Mouse (Mus musculus) spleen, adult 2 months (tissue): ENCODE data around the gene Macrod2.

Experiments
- CTCF ChIP-seq: fragments of 200-500 bp; IDR thresholded peaks from 2 replicates; pipeline ENCODE4 v1.5.1; 2011; ENCODE audit warnings: mild to moderate bottlenecking, inconsistent platforms; ENCODE audit not compliant: insufficient read depth, insufficient read length, insufficient replicate concordance; ENCODE audit errors: extremely low read depth
- POLR2A ChIP-seq: fragments of 200-500 bp; IDR thresholded peaks from 2 replicates; pipeline ENCODE4 v1.6.1; 2011; ENCODE audit warnings: low read depth, low read length, inconsistent platforms

DNA sequence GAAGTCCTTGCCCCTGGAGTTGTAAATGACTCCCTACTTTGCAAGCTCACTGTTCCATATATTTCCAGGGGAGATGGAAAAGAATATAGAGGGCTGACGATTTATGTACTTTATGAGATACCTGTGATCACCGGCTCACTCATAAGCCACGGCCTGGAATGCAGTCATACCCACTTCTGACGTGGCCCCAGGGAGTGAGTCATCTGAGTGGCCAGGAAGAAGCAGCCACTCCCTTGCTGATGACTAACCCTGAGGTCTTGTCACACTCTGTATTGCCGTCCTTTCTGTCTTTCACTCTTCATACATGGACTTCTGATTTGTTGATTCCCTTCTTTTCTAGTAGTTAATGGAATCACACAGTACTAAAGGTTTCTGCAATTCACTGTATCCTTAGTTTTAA is 395.3 kb downstream of the Macrod2 start:
- TF ChIP-seq CTCF = no peak
- no peak for TF ChIP-seq POLR2A
